Mouse (Mus musculus) intestine, embryonic 16.5 days (tissue): ENCODE measurements at regions not wholly inside any gene's neighbourhood (a gene's known extent, or its start where the extent isn't known, plus 50 kb on each side); places are given as distances from the start of the nearest gene placed in this dataset.
"Not testable (repeated sequence)": the region's sequence is repeated elsewhere in the genome, so short reads cannot be mapped to it uniquely, and the experiment has no call there.

ENCODE experiments used
- ATAC-seq: fragments of 200-750 bp; cut with Nextera tagmentation; 2 replicates; pipeline ENCODE4 v1.8.0; 2017; ENCODE audit warnings: moderate TSS enrichment, moderate library complexity
- H3K27ac ChIP-seq: fragments of 300-500 bp; sonication (generic); 2 replicates; pipeline ENCODE4 v1.5.1; 2014; ENCODE audit warnings: mild to moderate bottlenecking, low read length
- H3K27me3 ChIP-seq: fragments of 300-500 bp; sonication (generic); replicated peaks from 2 replicates; pipeline ENCODE4 v1.6.1; 2014; ENCODE audit warnings: low read length, control low read depth, mixed read lengths; ENCODE audit not compliant: control insufficient read depth, insufficient read depth
- H3K36me3 ChIP-seq: fragments of 300-500 bp; sonication (generic); 2 replicates; pipeline ENCODE4 v1.6.1; 2014; ENCODE audit warnings: low read length, control low read depth; ENCODE audit not compliant: control insufficient read depth, insufficient read depth
- H3K4me1 ChIP-seq: fragments of 300-500 bp; sonication (generic); 2 replicates; pipeline ENCODE4 v1.6.1; 2014; ENCODE audit warnings: low read length, control low read depth, mixed read lengths; ENCODE audit not compliant: control insufficient read depth, insufficient read depth
- H3K4me2 ChIP-seq: fragments of 300-500 bp; sonication (generic); 2 replicates; pipeline ENCODE4 v1.6.1; 2014; ENCODE audit warnings: low read depth, low read length, control low read depth
- H3K4me3 ChIP-seq: fragments of 300-500 bp; sonication (generic); 2 replicates; pipeline ENCODE4 v1.5.1; 2014; ENCODE audit warnings: mild to moderate bottlenecking, low read length
- H3K9ac ChIP-seq: fragments of 300-500 bp; sonication (generic); 2 replicates; pipeline ENCODE4 v1.6.1; 2014; ENCODE audit warnings: low read depth, low read length
- H3K9me3 ChIP-seq: fragments of 300-500 bp; sonication (generic); 2 replicates; pipeline ENCODE4 v1.6.1; 2016; ENCODE audit warnings: low read length, control low read depth; ENCODE audit not compliant: control insufficient read depth
- WGBS: fragments of 180-500 bp; shearing (Covaris S2); extraction: QIAGEN DNeasy Blood & Tissue Kit; methylation state at CpG from one replicate; pipeline ENCODE4 v1.1.7; 2014; 5-methylcytosine and 5-hydroxymethylcytosine counted together

- H3K9ac ChIP-seq, H3K36me3 ChIP-seq, ATAC-seq, H3K9me3 ChIP-seq, H3K27ac ChIP-seq, H3K4me3 ChIP-seq, H3K4me1 ChIP-seq, H3K27me3 ChIP-seq, H3K4me2 ChIP-seq: not testable (repeated sequence)
- WGBS = 50% methylated on average over 2 of the region's 2 CpGs
Observed at GRCm38 (mm10) chr12:23325756-23326155, 454.3 kb downstream of the Gm10330 start.

- H3K27ac ChIP-seq, H3K36me3 ChIP-seq, H3K27me3 ChIP-seq, H3K9ac ChIP-seq, H3K9me3 ChIP-seq, H3K4me1 ChIP-seq: not testable (repeated sequence)
- under 1% methylated on average over 16 of the region's 38 CpGs for WGBS
- Histone ChIP-seq H3K4me3 (peak overlapping the region; percentile 41), H3K4me2 (peak overlapping the region; percentile 32)
- ATAC-seq = peak; percentile 98
Observed at GRCm38 (mm10) chr12:23315186-23315585, 464.9 kb downstream of the Gm10330 start.
